Comparison of ENCODE assay signal across 24 mouse cellular contexts in the genomic region with DNA sequence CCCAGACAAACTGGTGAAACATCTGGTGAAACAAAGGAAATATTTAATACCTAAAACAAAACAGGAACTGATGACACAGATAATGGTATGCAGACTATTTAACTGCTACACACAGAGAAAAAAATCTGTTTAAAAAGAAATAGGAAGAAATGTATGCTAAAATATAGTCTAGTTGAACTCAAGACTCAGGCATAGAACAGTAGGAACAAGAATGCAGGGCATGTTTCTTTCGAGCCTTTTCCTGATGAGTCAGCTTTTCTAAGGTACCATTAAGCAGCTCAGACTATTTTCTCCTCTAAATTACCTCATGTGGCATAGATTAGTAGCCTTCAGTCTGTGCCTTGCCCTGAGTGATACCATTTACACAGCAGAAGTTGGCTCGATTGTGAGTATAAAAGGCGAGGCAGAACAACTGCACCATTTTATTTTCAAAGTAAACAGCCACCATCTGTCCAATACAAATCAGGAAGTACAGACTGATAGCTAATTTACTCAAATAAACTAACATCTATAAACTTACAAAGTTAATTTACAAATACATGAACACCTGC.
DNase-seq lines count a peak whose midpoint lies in the region; ATAC-seq and TF ChIP-seq lines count a peak whose summit lies in the region.
"Had no signal": no experiment of that assay in that cellular context is flagged by ENCODE, and none has a peak within 500 bp of the region (broad histone marks: within the 10 kb centered on the region; RNA-seq: fewer than 3 reads in every experiment).

No protein-coding gene starts in this region.

- no peak for DNase-seq in layer of hippocampus, adult 2 months (ENCODE audit: low spot score in 2 of 2)
- DNase-seq in layer of hippocampus, postnatal 36 days, result no peak
- no peak for DNase-seq in ES-E14 (ENCODE audit: low read depth, low spot score)
- peak; percentile 42 for DNase-seq in brain, embryonic 14.5 days (ENCODE audit: low read depth)
- DNase-seq in gastrocnemius, postnatal 14 days, result no peak
- DNase-seq in adrenal gland, postnatal 25 days, result no peak
- DNase-seq: adrenal gland, adult 8-10 months; cerebellum, adult 8-10 months; cerebellum, postnatal 36 days; heart, postnatal 4 days; kidney, adult 9 months; kidney, postnatal 25 days; lung, embryonic 14.5 days had no signal

- no peaks in the 10 kb centered on the region for H3K4me1 ChIP-seq in ES-E14 (ENCODE audit: control insufficient read depth in 2 of 2, insufficient read depth in 2 of 2, low read length in 2 of 2, poor library complexity in 1 of 2)
- no peaks in the 10 kb centered on the region for H3K4me1 ChIP-seq in intestine, postnatal 0 days (replicated peaks; ENCODE audit: control insufficient read depth, insufficient read depth, low read length)
- H3K4me1 ChIP-seq: embryonic facial prominence, embryonic 13.5 days; heart, embryonic 15.5 days; limb, embryonic 15.5 days; megakaryocyte, embryonic 14.5 days had no signal

- WGBS in intestine, postnatal 0 days, result 29% methylated on average over 3 of the region's 3 CpGs

- TF ChIP-seq CTCF in layer of hippocampus, adult 2 months (conservative IDR thresholded peaks at IDR 0.05), result no peak
- TF ChIP-seq CTCF in brain, embryonic 14.5 days (IDR thresholded peaks at IDR 0.05; ENCODE audit: borderline replicate concordance, extremely low read depth, insufficient read depth, insufficient read length), result no peak
- TF ChIP-seq CTCF in intestine, postnatal 0 days (IDR thresholded peaks at IDR 0.05; ENCODE audit: low read depth), result no peak

- H3K4me2 ChIP-seq in intestine, postnatal 0 days (replicated peaks; ENCODE audit: low read depth), result no peak overlapping the region
- H3K4me2 ChIP-seq: embryonic facial prominence, embryonic 13.5 days; heart, embryonic 15.5 days; hindbrain, embryonic 14.5 days; limb, embryonic 15.5 days; lung, embryonic 14.5 days had no signal

- 0 out of 2 replicates have a peak overlapping the region, but pooled peaks have one; percentile 29 for H3K27ac ChIP-seq in layer of hippocampus, adult 2 months
- H3K27ac ChIP-seq in ES-E14 (ENCODE audit: insufficient read depth, low read depth, low read length, poor library complexity, severe bottlenecking), result no peak overlapping the region
- H3K27ac ChIP-seq in intestine, postnatal 0 days (ENCODE audit: low read depth, low read length), result no peak overlapping the region
- H3K27ac ChIP-seq: embryonic facial prominence, embryonic 13.5 days; heart, embryonic 15.5 days; hindbrain, embryonic 14.5 days; left cerebral cortex, adult 2 months; limb, embryonic 15.5 days; liver, embryonic 14.5 days had no signal

- no peak overlapping the region for H3K4me3 ChIP-seq in layer of hippocampus, adult 2 months
- H3K4me3 ChIP-seq in ES-E14 (ENCODE audit: insufficient read depth in 1 of 2, low read depth in 1 of 2, low read length in 2 of 2, poor library complexity in 1 of 2, severe bottlenecking in 1 of 2), result no peak overlapping the region
- H3K4me3 ChIP-seq in intestine, postnatal 0 days (ENCODE audit: low read depth, low read length), result no peak overlapping the region
- H3K4me3 ChIP-seq: embryonic facial prominence, embryonic 13.5 days; heart, embryonic 15.5 days; left cerebral cortex, adult 2 months; limb, embryonic 15.5 days; megakaryocyte, embryonic 14.5 days had no signal

- H3K9ac ChIP-seq in ES-E14 (ENCODE audit: insufficient read depth, low read depth, low read length, poor library complexity, severe bottlenecking), result no peak overlapping the region
- H3K9ac ChIP-seq in intestine, postnatal 0 days (ENCODE audit: low read depth, low read length), result no peak overlapping the region
- H3K9ac ChIP-seq: embryonic facial prominence, embryonic 13.5 days; heart, embryonic 15.5 days; hindbrain, embryonic 14.5 days; limb, embryonic 15.5 days; liver, embryonic 14.5 days; lung, embryonic 14.5 days had no signal

- no peaks in the 10 kb centered on the region for H3K36me3 ChIP-seq in ES-E14 (ENCODE audit: control insufficient read depth, insufficient read depth, low read length, poor library complexity, severe bottlenecking)
- no peaks in the 10 kb centered on the region for H3K36me3 ChIP-seq in intestine, postnatal 0 days (ENCODE audit: control insufficient read depth, insufficient read depth)
- H3K36me3 ChIP-seq: embryonic facial prominence, embryonic 13.5 days; heart, embryonic 15.5 days; limb, embryonic 15.5 days had no signal

- no peaks in the 10 kb centered on the region for H3K9me3 ChIP-seq in ES-E14 (ENCODE audit: control insufficient read depth, insufficient read depth, low read depth, low read length)
- H3K9me3 ChIP-seq in intestine, postnatal 0 days (ENCODE audit: control insufficient read depth), result no peaks in the 10 kb centered on the region
- H3K9me3 ChIP-seq: embryonic facial prominence, embryonic 13.5 days; heart, embryonic 15.5 days; limb, embryonic 15.5 days; megakaryocyte, embryonic 14.5 days had no signal

- no peaks in the 10 kb centered on the region for H3K27me3 ChIP-seq in intestine, postnatal 0 days (replicated peaks; ENCODE audit: control insufficient read depth, insufficient read depth, low read length)
- H3K27me3 ChIP-seq: embryonic facial prominence, embryonic 13.5 days; heart, embryonic 15.5 days; limb, embryonic 15.5 days; megakaryocyte, embryonic 14.5 days had no signal

- intact Hi-C loops in gastrocnemius, postnatal 14 days (cut with DNase I; ENCODE audit: low total_unique reads), result no loop called here

- TF ChIP-seq POLR2A in brain, embryonic 14.5 days (IDR thresholded peaks at IDR 0.05; ENCODE audit: borderline replicate concordance, extremely low read depth, insufficient read depth, insufficient read length, poor library complexity, severe bottlenecking), result no peak

- peak; percentile 36; the same call in 1 of the 2 replicates for ATAC-seq in intestine, postnatal 0 days
- ATAC-seq in megakaryocyte-erythroid progenitor cell, adult 5-6 weeks (replicated peaks; ENCODE audit: low FRiP score, low TSS enrichment, poor library complexity, severe bottlenecking), result no peak
- ATAC-seq: inflammation-experienced regulatory T-cells, adult 6 months; midbrain, embryonic 16.5 days had no signal

- in situ Hi-C loops in ES-E14 (cut with MboI; ENCODE audit: low sequenced_read_pairs in 2 of 2, unreplicated experiment in 2 of 2), result no loop called here

TF ChIP-seq in ES-E14, 5 proteins besides CTCF, POLR2A, EP300 and RAD21:
- no peak for TF ChIP-seq HCFC1 (IDR thresholded peaks at IDR 0.05; ENCODE audit: borderline replicate concordance, insufficient read depth, low read length)
- peak; percentile 73 for TF ChIP-seq MAFK (IDR thresholded peaks at IDR 0.05; ENCODE audit: insufficient read depth, low read depth, low read length)
